Mouse (Mus musculus): ENCODE results near the gene Tecpr1.

Tecpr1 gene

DNA sequence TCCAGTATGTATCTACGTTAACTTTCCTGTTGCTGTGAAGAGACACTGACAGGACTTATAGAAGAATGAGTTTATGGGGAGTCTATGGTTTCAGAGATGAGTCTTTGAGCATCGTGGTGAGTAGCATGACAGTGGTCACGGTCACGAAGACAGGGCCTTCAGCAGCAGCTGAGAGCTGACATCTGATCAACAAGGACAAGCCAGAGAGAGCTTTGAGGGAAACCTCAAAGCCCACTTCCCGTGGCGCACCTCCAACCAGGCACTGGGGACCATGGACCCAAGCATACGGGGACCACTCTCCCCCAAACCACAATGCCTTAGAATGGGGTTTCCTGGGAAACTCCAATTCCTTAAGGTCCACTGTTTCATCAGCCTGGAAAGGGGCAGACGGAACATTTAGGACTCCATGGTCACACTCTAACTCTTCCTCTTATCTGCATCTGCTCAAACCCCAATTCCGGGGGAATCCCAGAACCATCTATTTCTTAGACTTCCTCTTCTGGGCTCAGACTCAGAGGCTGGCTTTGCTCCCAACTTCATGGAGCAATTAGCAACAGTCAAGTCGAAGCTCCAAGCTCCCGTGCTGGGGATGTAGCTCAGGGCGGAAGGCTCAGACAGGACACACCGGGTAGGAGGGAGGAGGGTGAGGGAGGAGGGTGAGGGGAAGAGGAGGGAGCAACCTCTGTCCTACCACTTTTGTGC is 28.6 kb upstream of the Tecpr1 start:
- no peak for DNase-seq (ENCODE audit: extremely low read depth, low read depth, low spot score)

DNA sequence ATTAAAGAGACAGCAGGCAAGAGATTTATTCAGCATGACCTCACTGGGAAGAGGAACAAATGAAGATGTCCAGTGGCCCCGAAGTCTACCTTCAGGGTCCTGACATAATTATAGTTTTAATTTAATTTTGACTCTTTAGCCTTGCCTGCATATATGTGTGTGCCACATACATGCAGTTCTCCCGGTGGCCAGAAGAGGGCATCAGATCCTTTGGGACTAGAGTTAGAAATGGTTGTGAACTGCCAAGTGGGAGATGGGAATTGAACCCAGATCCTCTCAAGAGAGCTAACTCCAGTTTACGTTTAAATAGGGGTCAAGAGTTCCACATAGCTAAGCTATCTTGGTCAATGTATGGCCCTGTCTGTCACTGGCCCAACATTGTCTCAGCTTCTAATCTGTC is 26.5 kb upstream of the Tecpr1 start:
- no peak for DNase-seq (ENCODE audit: extremely low read depth, low read depth, low spot score)

DNA sequence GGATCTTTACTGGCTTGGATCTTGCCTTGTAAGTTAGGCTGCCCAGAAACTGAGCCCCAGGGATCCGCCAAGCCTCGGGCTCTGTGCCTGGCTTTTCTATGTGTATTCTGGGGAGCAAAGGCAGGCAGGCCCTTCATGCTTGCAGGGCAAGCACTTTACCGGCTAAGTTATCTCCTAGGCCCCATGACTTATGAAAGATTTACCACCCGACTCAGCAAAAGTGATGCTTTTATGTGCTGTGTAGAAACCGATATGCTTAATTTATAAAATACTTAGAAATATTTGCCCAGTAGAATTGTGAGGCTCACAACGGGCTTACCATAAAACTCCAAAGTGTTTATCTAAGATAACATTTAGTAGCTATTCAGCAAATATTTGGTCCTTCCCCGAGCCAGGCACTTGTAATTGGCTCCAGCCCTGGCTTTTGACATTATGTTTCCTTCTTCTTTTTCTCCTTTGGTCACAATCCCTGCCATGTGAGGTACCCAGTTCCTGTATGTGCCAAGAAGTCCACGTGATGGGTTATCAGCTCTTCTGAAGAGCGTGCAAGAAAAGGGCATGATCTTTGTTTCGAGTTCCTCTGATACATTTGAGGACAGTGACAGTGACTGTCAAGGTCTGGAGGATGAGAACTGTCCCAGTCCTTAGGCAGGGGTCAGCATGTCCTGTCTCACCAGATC is 24.6 kb upstream of the Tecpr1 start:
- no peak for DNase-seq (ENCODE audit: extremely low read depth, low read depth, low spot score)

DNA sequence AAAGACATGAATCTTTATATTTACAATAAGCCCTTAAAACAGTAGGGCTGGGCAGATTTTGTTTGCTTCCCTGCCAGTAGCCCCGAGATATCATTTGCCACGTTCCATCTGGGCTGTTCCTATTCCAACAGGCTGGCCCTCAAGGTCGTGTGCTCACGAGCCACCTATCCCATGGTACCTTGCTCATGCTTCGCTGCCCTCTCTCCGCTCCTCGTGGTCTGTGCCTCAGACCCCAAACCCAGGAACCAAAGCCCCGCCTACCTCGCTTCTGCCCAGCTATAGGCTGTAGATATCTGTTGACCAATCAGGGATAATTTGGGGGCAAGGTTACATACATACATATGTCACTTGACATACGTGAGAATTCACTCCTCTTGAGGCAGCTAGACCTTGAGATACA is 23.9 kb upstream of the Tecpr1 start:
- no peak for DNase-seq (ENCODE audit: extremely low read depth, low read depth, low spot score)

DNA sequence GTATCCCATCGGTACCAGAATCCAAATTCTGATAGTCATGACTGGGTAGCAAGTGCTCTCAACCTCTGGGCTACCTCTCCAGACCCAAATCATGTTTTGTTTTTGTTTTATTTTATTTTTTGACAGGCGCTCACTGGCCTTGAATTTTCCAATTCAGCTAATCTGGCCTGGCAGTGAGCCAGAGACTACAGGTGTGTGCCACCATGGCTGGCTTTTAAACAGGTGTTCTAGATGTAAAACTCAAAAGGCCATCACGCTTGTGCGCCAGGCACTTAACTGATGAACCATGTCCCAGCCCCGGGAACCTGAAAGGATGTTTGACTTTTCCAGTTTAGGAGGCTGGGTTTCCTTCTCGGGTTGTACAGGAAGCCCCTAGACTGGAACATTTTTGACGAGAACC is 23.3 kb upstream of the Tecpr1 start:
- DNase-seq (ENCODE audit: extremely low read depth, low read depth, low spot score) = no peak

DNA sequence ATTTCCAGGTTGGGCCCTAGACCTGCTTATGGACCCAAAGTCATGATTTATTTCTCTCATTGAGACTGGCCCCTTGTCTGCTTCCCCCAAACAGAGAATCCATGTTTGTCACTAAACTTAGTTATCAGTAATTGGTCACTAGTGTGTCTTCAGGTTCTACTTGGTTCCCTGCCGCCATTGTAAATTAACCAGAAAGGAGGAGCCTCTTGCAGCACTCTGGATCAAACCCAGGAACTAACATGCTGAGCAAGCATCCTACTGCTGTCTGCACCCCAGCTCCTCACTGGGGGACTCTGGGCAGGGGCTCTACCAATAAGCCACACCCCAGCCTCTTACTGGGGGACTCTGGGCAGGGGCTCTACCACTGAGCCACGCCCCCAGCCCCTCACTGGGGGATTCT is 22.2 kb upstream of the Tecpr1 start:
- DNase-seq (ENCODE audit: extremely low read depth, low read depth, low spot score) = no peak

DNA sequence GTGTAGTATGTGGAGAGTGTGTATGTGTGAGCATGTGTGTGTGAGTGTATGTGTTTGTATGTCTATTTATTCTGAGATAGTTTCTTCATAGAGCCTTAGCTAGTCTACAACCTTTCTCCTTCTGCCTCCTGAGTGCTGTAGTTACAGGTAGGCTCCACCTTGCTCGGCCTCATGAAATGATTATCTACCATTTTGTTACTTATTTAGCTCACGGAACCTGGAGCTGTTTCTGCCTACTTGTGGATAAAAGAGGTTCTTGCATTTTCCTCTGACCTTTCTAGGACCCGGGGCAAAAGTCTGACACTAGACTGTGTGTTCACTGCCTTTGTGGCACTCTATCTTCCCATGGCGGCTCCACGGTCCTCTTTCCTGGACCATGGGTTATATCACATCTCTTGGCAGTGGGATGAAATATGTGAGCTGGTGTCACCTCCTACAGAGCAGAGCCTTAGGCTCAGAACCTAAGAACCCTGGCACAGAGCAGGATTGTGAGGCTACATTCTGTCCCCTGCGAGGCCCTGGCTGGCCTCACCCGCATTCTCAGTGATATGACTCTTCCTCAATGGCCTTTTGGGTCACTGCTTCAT is 20.6 kb upstream of the Tecpr1 start, which contains the start of gene Bri3:
Gene Bri3, plus strand, starts transcription at position 537 of the 587 bp plus-strand sequence.
- DNase-seq (ENCODE audit: extremely low read depth, low read depth, low spot score) = no peak

DNA sequence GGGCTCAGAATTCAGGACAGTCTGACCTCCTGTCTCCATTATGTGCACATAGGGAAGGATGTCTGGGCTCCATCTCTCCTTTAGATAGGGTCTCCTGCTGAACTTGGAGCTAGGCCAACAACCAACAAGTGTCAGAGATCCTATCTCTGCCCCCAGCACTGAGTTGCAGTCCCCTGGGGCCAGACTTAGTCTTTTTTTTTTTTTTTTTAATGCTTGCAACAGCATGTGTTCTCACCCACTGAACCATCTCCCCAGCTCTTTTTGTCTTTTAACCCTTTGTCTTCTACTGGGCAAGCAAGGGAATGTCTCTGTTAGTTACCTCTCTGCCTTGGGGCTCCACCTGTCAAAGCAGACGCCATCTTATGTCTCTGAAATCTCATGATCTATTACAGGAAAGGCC is 15.6 kb upstream of the Tecpr1 start:
- no peak for DNase-seq (ENCODE audit: extremely low read depth, low read depth, low spot score)

DNA sequence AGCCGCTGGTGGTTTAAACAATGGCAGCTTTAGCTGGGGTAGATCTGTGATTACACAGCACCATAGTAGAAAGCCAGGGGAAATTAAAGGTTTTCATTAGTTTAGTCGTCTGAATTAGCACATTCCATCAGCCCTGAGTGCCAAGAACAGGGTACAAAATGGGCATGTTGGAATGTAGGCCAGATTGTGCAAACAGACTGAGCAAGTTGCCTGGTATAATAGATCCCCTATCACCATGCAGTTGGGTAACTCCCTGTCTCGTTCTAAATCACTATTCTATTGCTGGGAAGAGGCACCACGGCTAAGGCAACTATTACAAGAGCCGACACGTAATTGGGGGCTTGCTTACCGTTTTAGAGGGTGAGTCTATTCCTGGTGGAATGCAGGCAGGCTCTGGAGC is 11.3 kb upstream of the Tecpr1 start:
- DNase-seq (ENCODE audit: extremely low read depth, low read depth, low spot score) = peak; percentile 67

DNA sequence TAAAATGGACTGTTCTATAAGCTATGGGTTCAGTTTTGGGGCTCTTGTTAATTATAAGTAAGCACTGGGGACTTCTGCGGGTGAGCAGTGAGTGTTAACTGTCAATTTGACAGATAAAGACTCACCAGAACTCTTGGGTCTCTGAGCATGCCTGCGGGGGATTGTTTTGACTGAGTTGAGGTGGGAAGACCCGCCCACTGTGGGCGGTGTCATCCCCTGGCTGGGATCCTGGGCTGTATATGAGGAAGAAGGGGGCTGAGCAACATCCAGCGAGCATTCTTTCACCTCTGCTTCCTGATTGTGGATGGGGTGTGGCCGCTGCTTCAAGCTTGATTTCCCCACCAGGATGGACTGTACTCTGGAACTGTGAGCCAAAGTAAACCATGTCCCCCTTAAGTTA is 10.8 kb upstream of the Tecpr1 start:
- DNase-seq (ENCODE audit: extremely low read depth, low read depth, low spot score) = no peak

DNA sequence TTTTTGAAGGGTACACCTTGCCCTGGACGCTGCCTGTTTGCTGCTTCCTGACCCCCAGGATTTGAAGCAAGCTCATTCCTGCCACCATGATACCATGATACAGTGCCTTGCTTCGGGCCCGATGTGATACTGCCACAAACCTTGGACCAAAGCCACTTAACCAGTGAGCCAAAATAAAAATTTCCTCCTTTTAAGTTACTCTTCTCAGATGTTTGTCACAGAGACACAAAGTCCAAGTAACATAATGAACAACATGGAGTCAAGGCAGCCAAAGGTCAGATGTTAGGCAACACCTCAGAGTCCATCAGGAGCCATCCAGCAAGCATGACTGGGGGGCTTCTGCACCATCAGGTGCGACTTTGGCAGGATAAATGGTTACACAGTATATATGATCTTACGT is 9.1 kb upstream of the Tecpr1 start:
- no peak for DNase-seq (ENCODE audit: extremely low read depth, low read depth, low spot score)

DNA sequence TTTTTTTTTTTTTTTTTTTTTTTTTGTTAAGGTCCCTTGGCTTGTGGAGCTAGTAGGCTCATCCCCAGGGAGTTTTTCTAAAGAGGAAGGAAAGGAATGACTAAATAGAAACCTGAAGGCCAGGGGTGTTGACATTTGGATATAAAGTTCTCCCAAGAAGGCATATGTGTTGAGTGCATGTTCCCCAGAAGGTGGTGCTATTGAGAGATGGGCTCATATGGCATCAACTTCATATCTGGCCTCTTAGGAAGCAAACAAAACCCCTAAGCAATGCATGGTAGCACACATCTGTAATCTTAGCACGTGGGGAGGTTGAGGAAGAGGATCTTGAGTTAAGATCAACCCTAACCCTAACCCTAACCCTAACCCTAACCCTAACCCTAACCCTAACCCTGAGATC is 8.0 kb upstream of the Tecpr1 start:
- DNase-seq (ENCODE audit: extremely low read depth, low read depth, low spot score) = no peak

DNA sequence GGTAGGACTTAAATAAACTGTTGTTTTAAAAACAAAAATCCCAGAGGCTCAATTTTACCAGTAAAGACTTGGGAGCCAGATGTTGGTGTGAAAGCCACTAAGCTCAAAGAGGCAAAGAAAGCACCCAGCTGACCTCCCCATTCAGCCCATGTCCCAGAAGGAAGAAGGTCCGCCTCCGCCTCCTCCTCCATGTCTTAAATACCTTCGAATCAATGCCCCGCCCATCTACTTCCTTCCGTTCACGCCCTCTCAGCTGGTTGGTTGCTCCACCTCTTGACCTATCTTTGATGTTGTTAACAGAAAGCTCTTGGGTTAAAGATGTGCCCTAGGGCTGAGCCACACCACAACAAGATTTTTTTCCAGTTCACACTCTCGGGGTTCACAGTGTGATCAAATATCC is 6.8 kb upstream of the Tecpr1 start:
- DNase-seq (ENCODE audit: extremely low read depth, low read depth, low spot score) = no peak

DNA sequence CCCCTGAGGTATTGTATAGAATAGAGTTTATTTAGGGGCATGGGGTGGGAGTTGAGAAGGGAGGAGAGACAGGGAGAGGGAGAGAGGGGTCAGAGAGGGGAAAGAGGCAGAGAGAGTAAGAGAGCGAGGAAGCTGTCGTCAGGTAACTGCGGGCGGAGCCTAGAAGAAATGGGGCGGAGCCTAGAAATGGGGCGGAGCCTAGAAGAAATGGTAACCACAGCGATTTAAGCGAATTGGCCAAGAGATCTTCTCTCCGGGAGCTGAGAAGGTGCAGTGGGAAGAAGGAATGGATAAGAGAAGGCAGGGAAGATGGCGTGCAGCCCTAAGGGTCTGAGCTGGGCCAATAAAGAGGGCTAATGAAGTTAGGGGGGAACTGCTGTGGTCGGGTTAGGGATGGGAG is 2.8 kb upstream of the Tecpr1 start:
- no peak for DNase-seq (ENCODE audit: extremely low read depth, low read depth, low spot score)

DNA sequence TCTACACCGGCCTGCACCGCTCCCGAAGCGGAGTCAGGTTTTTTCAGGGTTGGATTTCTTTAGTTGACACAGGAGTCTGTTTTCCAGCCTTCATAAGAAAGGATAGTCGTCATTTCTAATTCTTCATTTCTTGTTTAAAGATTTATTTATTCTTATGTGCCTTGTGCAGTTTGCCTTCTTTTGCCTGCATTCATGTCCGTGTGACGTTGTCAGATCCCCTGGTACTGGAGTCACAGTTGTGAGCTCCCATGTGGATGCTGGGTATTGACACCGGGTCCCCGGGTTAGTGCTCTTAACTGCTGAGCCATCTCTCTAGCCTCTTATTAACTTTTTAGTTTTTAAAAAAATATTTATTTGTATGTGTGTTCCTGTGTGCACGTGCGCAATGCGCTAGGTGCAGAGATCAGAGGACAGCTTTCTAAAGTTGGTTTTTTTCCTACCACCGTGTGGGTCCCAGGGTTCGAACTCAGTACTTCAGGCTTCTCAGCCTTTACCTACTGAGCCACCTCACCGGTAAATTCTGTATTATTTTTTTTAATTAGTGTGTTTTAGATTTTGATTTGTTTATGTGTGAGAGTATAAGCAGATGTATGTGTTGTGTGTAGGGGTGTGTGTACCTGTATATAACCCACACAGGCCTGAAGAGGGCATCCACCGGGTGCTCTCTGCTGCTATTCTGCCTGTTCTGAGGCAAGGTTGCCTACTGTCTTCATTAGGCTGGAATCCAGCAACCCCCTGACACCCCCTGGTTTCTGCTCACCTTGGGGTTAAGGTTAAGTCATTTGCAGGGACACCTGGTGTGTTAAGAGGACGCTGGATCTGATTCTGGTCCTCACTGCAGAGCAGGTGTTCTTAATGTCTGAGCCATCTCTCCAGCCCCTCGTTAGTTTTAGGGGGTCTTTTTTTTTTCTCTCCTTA is 743 bp upstream of the Tecpr1 start:
- DNase-seq (ENCODE audit: extremely low read depth, low read depth, low spot score) = no peak

DNA sequence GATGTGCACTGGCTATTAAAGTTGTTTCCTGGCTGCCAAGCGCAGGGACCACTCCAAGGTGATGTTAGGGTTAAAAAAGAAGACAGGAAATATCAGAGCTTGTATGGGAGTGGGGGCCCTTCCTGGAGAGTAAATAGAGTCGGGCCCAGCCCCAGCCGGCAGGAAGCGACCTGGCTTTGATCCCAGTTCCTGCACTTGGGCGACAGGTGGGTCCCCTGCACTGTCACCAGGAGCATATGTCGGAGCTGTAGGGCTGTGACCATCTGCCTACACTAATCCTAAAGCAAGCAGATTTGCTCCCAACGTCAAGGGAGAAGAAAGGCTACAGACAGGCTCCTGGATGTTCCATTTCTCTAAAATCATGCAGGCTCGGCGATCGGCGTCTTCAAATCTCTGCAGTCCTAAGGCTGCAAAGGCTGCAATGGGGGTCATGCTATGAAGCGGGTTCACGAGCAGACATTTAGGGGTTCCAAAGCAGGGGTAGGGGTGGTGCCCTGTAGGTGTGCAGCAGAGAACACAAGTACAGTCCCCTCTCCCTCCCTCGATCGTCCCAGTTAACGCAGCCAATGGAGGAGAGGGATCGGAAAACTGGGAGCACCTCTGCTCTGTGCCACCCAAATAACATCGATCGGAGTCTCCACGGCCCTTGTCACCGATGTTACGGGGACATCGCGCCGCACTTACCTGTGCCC is 458 bp downstream of the Tecpr1 start:
- DNase-seq (ENCODE audit: extremely low read depth, low read depth, low spot score) = no peak

DNA sequence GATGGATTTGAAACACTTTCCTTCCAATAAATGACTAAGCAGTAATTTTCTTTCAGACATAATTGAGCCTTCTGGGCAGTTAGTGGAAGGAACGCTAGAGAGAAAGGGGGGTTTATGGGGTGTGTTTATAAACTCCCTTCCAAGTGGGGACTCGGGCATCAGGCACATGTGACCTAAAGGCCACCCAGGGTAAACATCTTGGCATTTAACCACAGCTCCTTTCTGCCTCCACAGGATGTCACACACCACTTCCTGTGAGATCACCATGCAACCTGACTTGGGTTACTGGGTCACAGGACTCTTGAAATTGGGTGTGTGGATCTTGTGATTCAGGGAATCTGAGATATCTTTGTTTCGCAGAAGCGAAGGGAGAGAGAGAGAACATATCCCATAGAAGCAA is 2.1 kb downstream of the Tecpr1 start:
- no peak for DNase-seq (ENCODE audit: extremely low read depth, low read depth, low spot score)

DNA sequence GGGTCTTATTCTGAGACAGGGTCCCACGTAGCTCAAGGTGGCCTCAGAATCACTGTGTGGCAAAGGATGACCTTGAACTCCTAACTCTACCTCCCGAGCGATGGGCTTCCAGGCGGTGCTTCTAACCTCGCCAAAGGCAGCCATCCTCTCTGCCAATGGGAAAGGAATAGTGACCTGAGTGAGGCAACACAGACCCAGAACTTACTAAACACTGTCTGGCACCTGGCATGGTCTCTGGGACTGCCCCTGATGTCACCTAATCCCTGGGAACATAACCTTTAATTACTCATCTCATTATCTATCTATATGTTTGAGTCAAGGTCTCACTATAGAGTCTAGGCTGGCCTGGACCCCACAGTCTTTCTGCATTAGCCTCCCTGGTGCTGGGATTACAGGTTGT is 3.5 kb downstream of the Tecpr1 start:
- DNase-seq (ENCODE audit: extremely low read depth, low read depth, low spot score) = no peak

DNA sequence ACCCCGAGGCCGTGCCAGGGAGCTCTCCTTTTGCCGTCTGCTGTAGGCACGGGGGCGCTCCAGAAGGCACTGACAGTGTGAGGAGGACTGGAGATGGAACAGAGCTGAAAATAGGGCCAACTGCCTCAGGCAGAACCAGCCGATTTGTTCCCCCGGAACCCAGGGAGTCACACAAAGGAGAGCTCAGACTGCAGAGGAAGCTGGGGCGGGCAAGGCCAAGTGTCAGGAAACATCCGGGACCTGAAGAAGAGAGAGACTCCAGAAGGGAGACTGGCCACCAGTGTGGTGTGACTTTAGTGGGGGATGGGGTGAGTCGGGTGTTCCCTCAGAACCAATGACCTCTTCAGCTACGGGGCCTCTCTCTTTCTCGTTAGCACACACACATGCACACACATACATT is 4.1 kb downstream of the Tecpr1 start:
- DNase-seq (ENCODE audit: extremely low read depth, low read depth, low spot score) = no peak

DNA sequence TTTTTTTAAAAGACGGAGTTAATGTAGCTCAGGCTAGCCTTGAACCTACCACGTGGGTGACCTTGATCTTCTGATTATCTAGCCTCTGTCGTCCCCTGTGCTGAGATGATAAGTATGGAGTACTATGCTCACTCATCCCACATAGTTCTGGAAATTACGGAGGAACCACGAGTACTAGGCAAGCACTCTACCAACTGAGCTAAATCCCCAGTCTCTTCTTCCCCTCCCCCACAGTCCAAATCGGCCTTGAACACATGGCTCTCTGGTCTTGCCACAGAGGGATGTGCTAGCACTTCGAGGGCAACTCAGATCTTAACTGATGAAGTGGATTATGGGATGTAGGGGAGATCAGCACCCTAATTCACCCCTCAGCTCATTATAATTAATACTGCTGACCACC is 5.4 kb downstream of the Tecpr1 start:
- DNase-seq (ENCODE audit: extremely low read depth, low read depth, low spot score) = no peak

DNA sequence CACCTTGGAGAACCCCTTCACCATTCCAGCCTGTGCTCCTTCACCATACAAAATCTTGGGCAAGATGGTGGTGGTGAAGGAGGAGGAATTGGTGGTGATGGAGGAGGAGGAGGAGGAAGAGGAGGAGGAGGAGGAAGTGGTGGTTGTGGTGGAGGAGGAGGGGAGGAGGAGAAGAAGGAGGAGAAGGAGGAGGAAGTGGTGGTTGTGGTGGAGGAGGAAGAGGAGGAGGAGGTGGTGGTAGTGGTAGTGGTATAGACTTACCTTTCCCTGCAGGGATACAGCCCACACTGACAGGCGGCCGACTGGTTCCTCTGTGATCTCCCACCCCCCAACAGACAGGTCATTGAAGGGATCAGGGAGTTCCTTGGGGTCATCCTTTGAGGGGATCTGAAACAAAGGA is 7.4 kb downstream of the Tecpr1 start:
- no peak for DNase-seq (ENCODE audit: extremely low read depth, low read depth, low spot score)
